Mouse (Mus musculus): ENCODE data around the gene Inpp4a. TPM values are rescaled to one million over a fixed set of nuclear protein-coding genes. Genes with fewer than 3 reads are reported as not detected.

The Inpp4a gene
- polyA plus RNA-seq, 1 experiment from 2014 or later: 74.9 TPM

- no peaks in the 10 kb centered on the region for H3K27me3 ChIP-seq (replicated peaks; ENCODE audit: control insufficient read depth, insufficient read depth, low read length)
- no peak overlapping the region for H3K4me3 ChIP-seq (ENCODE audit: low read length)
- no peak overlapping the region for H3K4me2 ChIP-seq (ENCODE audit: low read length)
- WGBS: 97% methylated on average over 3 of the region's 3 CpGs
- H3K9ac ChIP-seq (ENCODE audit: low read depth, low read length): no peak overlapping the region
- H3K4me1 ChIP-seq (ENCODE audit: control insufficient read depth, insufficient read depth, low read depth, low read length): peaks cover 6% of the 10 kb centered on the region; the same call in 1 of the 2 replicates
- ATAC-seq: no peak
- no peak overlapping the region for H3K27ac ChIP-seq (ENCODE audit: low read depth, low read length)
- no peaks in the 10 kb centered on the region for H3K9me3 ChIP-seq (ENCODE audit: control insufficient read depth, low read length)
- no peaks in the 10 kb centered on the region for H3K36me3 ChIP-seq (ENCODE audit: control insufficient read depth, insufficient read depth, low read length)
These were observed 43.6 kb downstream of the Inpp4a start for GRCm38 (mm10) chr1:37343265-37343664.

GRCm38 (mm10) chr1:37344223-37344916 lies 44.7 kb downstream of the Inpp4a start:
- Histone ChIP-seq H3K27ac (ENCODE audit: low read depth, low read length) (no peak overlapping the region), H3K4me2 (ENCODE audit: low read length) (no peak overlapping the region), H3K36me3 (ENCODE audit: control insufficient read depth, insufficient read depth, low read length) (no peaks in the 10 kb centered on the region), H3K4me1 (ENCODE audit: control insufficient read depth, insufficient read depth, low read depth, low read length) (peaks cover 12% of the 10 kb centered on the region; the same call in 1 of the 2 replicates), H3K9ac (ENCODE audit: low read depth, low read length) (no peak overlapping the region), H3K4me3 (ENCODE audit: low read length) (no peak overlapping the region), H3K27me3 (replicated peaks; ENCODE audit: control insufficient read depth, insufficient read depth, low read length) (no peaks in the 10 kb centered on the region), H3K9me3 (ENCODE audit: control insufficient read depth, low read length) (no peaks in the 10 kb centered on the region)
- ATAC-seq: no peak
- WGBS: 84% methylated on average over 6 of the region's 6 CpGs

- Histone ChIP-seq H3K27me3 (replicated peaks; ENCODE audit: control insufficient read depth, insufficient read depth, low read length) (no peaks in the 10 kb centered on the region), H3K4me2 (ENCODE audit: low read length) (no peak overlapping the region), H3K27ac (ENCODE audit: low read depth, low read length) (no peak overlapping the region), H3K36me3 (ENCODE audit: control insufficient read depth, insufficient read depth, low read length) (no peaks in the 10 kb centered on the region), H3K9me3 (ENCODE audit: control insufficient read depth, low read length) (no peaks in the 10 kb centered on the region), H3K9ac (ENCODE audit: low read depth, low read length) (no peak overlapping the region), H3K4me1 (ENCODE audit: control insufficient read depth, insufficient read depth, low read depth, low read length) (peaks cover 10% of the 10 kb centered on the region; the same call in 1 of the 2 replicates), H3K4me3 (ENCODE audit: low read length) (no peak overlapping the region)
- peak; percentile 31 for ATAC-seq
- 66% methylated on average over 9 of the region's 9 CpGs for WGBS
These were observed 47.9 kb downstream of the Inpp4a start for GRCm38 (mm10) chr1:37347361-37348080.

DNA sequence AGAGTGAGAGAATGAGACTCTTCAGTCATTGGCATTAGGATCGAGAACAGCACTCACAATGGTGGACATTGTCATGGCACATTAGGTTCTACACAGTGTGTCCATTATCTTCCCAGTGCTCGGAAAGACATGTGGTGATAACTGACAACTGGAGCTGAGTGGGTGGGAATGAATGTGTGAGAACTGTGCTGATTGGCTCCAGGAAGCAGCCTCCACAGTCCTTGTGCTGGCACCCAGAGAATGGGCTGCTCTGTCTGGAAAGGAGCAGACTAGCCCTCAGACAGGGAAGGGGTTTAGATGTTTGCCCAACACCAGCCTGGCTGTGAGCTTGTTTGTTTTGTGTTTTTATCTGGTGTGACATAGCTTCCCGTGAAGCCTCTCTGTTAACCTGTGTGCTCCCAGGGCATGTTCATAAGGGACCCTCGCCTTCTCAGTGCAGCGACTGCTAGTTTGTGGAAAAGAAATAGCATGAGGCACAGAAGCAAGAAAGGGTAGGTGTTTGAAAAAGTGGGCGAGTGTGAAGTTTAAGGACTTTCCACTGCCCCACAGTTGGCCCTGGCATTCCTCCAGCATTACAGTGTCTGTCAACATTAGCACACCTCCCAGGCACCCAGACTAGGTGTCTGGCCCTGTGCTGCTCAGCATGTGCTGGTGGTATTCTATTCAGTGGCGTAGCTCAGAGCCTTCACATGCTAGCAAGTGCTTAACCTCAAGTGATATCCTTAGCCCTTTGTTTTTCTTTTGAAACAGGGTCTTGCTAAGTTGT lies 51.4 kb downstream of the Inpp4a start:
- Histone ChIP-seq H3K4me3 (ENCODE audit: low read length) (no peak overlapping the region), H3K36me3 (ENCODE audit: control insufficient read depth, insufficient read depth, low read length) (no peaks in the 10 kb centered on the region), H3K27me3 (replicated peaks; ENCODE audit: control insufficient read depth, insufficient read depth, low read length) (no peaks in the 10 kb centered on the region), H3K9ac (ENCODE audit: low read depth, low read length) (no peak overlapping the region), H3K4me1 (ENCODE audit: control insufficient read depth, insufficient read depth, low read depth, low read length) (peaks cover 10% of the 10 kb centered on the region; the same call in 1 of the 2 replicates), H3K4me2 (ENCODE audit: low read length) (no peak overlapping the region), H3K27ac (ENCODE audit: low read depth, low read length) (no peak overlapping the region), H3K9me3 (ENCODE audit: control insufficient read depth, low read length) (no peaks in the 10 kb centered on the region)
- peak; percentile 87 for ATAC-seq
- WGBS: 39% methylated on average over 7 of the region's 7 CpGs

GRCm38 (mm10) chr1:37351961-37352360 lies 52.3 kb downstream of the Inpp4a start:
- no peaks in the 10 kb centered on the region for H3K27me3 ChIP-seq (replicated peaks; ENCODE audit: control insufficient read depth, insufficient read depth, low read length)
- H3K9ac ChIP-seq (ENCODE audit: low read depth, low read length): no peak overlapping the region
- peaks cover 10% of the 10 kb centered on the region; the same call in 1 of the 2 replicates for H3K4me1 ChIP-seq (ENCODE audit: control insufficient read depth, insufficient read depth, low read depth, low read length)
- H3K27ac ChIP-seq (ENCODE audit: low read depth, low read length): no peak overlapping the region
- H3K4me3 ChIP-seq (ENCODE audit: low read length): no peak overlapping the region
- H3K9me3 ChIP-seq (ENCODE audit: control insufficient read depth, low read length): no peaks in the 10 kb centered on the region
- 84% methylated on average over 2 of the region's 2 CpGs for WGBS
- no peak for ATAC-seq
- no peak overlapping the region for H3K4me2 ChIP-seq (ENCODE audit: low read length)
- no peaks in the 10 kb centered on the region for H3K36me3 ChIP-seq (ENCODE audit: control insufficient read depth, insufficient read depth, low read length)

DNA sequence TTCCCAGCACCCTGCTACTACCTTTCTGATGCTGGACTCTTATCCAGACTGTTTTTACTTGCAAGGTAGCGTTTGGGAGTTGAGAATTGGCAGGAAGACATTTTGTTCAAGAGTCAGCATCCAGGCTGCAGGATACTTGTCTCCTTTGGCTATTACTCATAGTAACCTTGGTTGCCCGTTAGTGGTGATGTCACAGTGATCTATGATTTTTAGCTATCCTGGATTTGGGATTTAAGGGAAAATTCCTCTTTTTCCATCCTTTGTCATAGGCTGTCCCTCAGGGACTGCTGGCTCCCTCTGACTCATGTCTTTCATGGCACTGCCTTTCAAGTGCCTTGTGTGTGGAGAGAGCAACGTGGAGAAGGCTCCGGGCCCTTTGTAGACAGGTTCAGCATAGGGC lies 53.8 kb downstream of the Inpp4a start:
- Histone ChIP-seq H3K36me3 (ENCODE audit: control insufficient read depth, insufficient read depth, low read length) (peaks cover 3% of the 10 kb centered on the region; the same call in 1 of the 2 replicates), H3K4me3 (ENCODE audit: low read length) (no peak overlapping the region), H3K27me3 (replicated peaks; ENCODE audit: control insufficient read depth, insufficient read depth, low read length) (no peaks in the 10 kb centered on the region), H3K4me1 (ENCODE audit: control insufficient read depth, insufficient read depth, low read depth, low read length) (peaks cover 5% of the 10 kb centered on the region; the same call in 1 of the 2 replicates), H3K27ac (ENCODE audit: low read depth, low read length) (no peak overlapping the region), H3K9ac (ENCODE audit: low read depth, low read length) (no peak overlapping the region), H3K4me2 (ENCODE audit: low read length) (no peak overlapping the region), H3K9me3 (ENCODE audit: control insufficient read depth, low read length) (no peaks in the 10 kb centered on the region)
- no peak for ATAC-seq
- 77% methylated on average over 4 of the region's 4 CpGs for WGBS

GRCm38 (mm10) chr1:37355492-37355891 lies 55.8 kb downstream of the Inpp4a start:
- H3K4me3 ChIP-seq (ENCODE audit: low read length): no peak overlapping the region
- no peak for ATAC-seq
- 97% methylated on average over 3 of the region's 3 CpGs for WGBS
- no peak overlapping the region for H3K27ac ChIP-seq (ENCODE audit: low read depth, low read length)
- no peaks in the 10 kb centered on the region for H3K27me3 ChIP-seq (replicated peaks; ENCODE audit: control insufficient read depth, insufficient read depth, low read length)
- H3K9me3 ChIP-seq (ENCODE audit: control insufficient read depth, low read length): no peaks in the 10 kb centered on the region
- H3K9ac ChIP-seq (ENCODE audit: low read depth, low read length): no peak overlapping the region
- peaks cover 3% of the 10 kb centered on the region; the same call in 1 of the 2 replicates for H3K36me3 ChIP-seq (ENCODE audit: control insufficient read depth, insufficient read depth, low read length)
- no peaks in the 10 kb centered on the region for H3K4me1 ChIP-seq (ENCODE audit: control insufficient read depth, insufficient read depth, low read depth, low read length)
- no peak overlapping the region for H3K4me2 ChIP-seq (ENCODE audit: low read length)

DNA sequence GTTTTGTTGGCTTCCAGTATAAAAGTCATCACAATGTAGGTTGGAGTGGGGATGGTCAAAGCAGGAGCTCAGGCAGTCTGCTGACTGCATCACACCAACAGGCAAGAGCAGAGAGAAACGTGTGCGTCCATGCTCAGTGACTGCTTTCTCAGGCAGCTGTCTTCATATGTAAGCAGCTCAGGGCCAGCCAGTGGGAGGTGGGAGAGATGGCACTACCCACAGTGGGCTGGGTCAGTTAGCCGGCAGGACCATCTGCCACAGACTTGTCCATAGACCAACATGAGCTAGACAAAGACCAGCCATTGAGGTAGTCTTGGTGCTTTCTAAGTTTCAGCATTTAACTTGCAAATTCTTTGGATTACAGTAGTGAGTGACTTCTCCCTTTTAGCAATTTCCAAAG lies 56.6 kb downstream of the Inpp4a start:
- H3K9me3 ChIP-seq (ENCODE audit: control insufficient read depth, low read length): no peaks in the 10 kb centered on the region
- H3K36me3 ChIP-seq (ENCODE audit: control insufficient read depth, insufficient read depth, low read length): peaks cover 3% of the 10 kb centered on the region; the same call in 1 of the 2 replicates
- 74% methylated on average over 3 of the region's 3 CpGs for WGBS

GRCm38 (mm10) chr1:37357173-37357572 lies 57.5 kb downstream of the Inpp4a start:
- Histone ChIP-seq H3K9ac (ENCODE audit: low read depth, low read length) (no peak overlapping the region), H3K9me3 (ENCODE audit: control insufficient read depth, low read length) (no peaks in the 10 kb centered on the region), H3K4me3 (ENCODE audit: low read length) (no peak overlapping the region), H3K27ac (ENCODE audit: low read depth, low read length) (no peak overlapping the region), H3K4me2 (ENCODE audit: low read length) (no peak overlapping the region), H3K4me1 (ENCODE audit: control insufficient read depth, insufficient read depth, low read depth, low read length) (no peaks in the 10 kb centered on the region), H3K36me3 (ENCODE audit: control insufficient read depth, insufficient read depth, low read length) (peaks cover 3% of the 10 kb centered on the region; the same call in 1 of the 2 replicates), H3K27me3 (replicated peaks; ENCODE audit: control insufficient read depth, insufficient read depth, low read length) (no peaks in the 10 kb centered on the region)
- no peak for ATAC-seq
- WGBS: 89% methylated on average over 6 of the region's 6 CpGs

More for the DNA sequence above, 56.6 kb downstream of the Inpp4a start:
- H3K9ac ChIP-seq (ENCODE audit: low read depth, low read length): no peak overlapping the region
- no peak overlapping the region for H3K4me3 ChIP-seq (ENCODE audit: low read length)
- H3K27ac ChIP-seq (ENCODE audit: low read depth, low read length): no peak overlapping the region
- H3K4me1 ChIP-seq (ENCODE audit: control insufficient read depth, insufficient read depth, low read depth, low read length): no peaks in the 10 kb centered on the region
- ATAC-seq: no peak
- H3K4me2 ChIP-seq (ENCODE audit: low read length): no peak overlapping the region
- no peaks in the 10 kb centered on the region for H3K27me3 ChIP-seq (replicated peaks; ENCODE audit: control insufficient read depth, insufficient read depth, low read length)
